In genomic region chr2:3276106-3276505, GRCm38 (mm10) we compare ENCODE assay signal across 21 mouse cellular contexts. TPM values are rescaled to one million over a fixed set of nuclear protein-coding genes. Genes with fewer than 3 reads are reported as not detected.
"Had no signal": no experiment of that assay in that cellular context is flagged by ENCODE, and none has a peak within 500 bp of the region (broad histone marks: within the 10 kb centered on the region; RNA-seq: fewer than 3 reads in every experiment).

No protein-coding gene starts in this region.

- H3K4me3 ChIP-seq: left cerebral cortex, adult 2 months; limb, embryonic 12.5 days; limb, embryonic 15.5 days; megakaryocyte, embryonic 14.5 days; midbrain, embryonic 10.5 days; midbrain, embryonic 13.5 days had no signal

- H3K36me3 ChIP-seq: limb, embryonic 12.5 days; limb, embryonic 15.5 days; midbrain, embryonic 10.5 days; midbrain, embryonic 13.5 days had no signal

- H3K4me1 ChIP-seq: limb, embryonic 12.5 days; limb, embryonic 15.5 days; midbrain, embryonic 10.5 days; midbrain, embryonic 13.5 days had no signal

- H3K9ac ChIP-seq: limb, embryonic 12.5 days; limb, embryonic 15.5 days; liver, embryonic 14.5 days; liver, postnatal 0 days; lung, embryonic 14.5 days; midbrain, embryonic 13.5 days had no signal

- H3K9me3 ChIP-seq: limb, embryonic 12.5 days; limb, embryonic 15.5 days; megakaryocyte, embryonic 14.5 days; midbrain, embryonic 10.5 days; midbrain, embryonic 13.5 days had no signal

- H3K27ac ChIP-seq: kidney, postnatal 0 days; left cerebral cortex, adult 2 months; limb, embryonic 12.5 days; limb, embryonic 15.5 days; liver, embryonic 14.5 days; macrophage; midbrain, embryonic 10.5 days; midbrain, embryonic 13.5 days had no signal

- ATAC-seq: liver, postnatal 0 days; lung, postnatal 0 days; midbrain, embryonic 13.5 days; midbrain, embryonic 16.5 days had no signal

- H3K27me3 ChIP-seq: limb, embryonic 12.5 days; limb, embryonic 15.5 days; midbrain, embryonic 13.5 days had no signal

- DNase-seq: kidney, postnatal 25 days; layer of hippocampus, postnatal 36 days; liver, postnatal 0 days; lung, embryonic 14.5 days; thymus, adult 18-20 months; thymus, postnatal 36 days had no signal

RNA-seq across cellular contexts. Expression of gene Acbd7, which starts 59.9 kb away (rescaled TPM):
- total RNA-seq: monocyte, adult 5-6 weeks had no signal
- polyA plus RNA-seq: limb, embryonic 12.5 days; macrophage; neural tube, embryonic 11.5 days; small intestine, adult 2 months; spleen, adult 2 months had no signal
